ENCODE assay signal across 12 mouse cellular contexts in genomic region chr2:158199281-158199680, GRCm38 (mm10). TPM values are rescaled to one million over a fixed set of nuclear protein-coding genes. Genes with fewer than 3 reads are reported as not detected.
DNase-seq lines count a peak whose midpoint lies in the region; ATAC-seq and TF ChIP-seq lines count a peak whose summit lies in the region.
"Had no signal": no experiment of that assay in that cellular context is flagged by ENCODE, and none has a peak within 500 bp of the region (broad histone marks: within the 10 kb centered on the region; RNA-seq: fewer than 3 reads in every experiment).

No protein-coding gene starts in this region.

- TF ChIP-seq CTCF in midbrain, postnatal 0 days (IDR thresholded peaks at IDR 0.05): no peak

- H3K27ac ChIP-seq in midbrain, embryonic 10.5 days (replicated peaks): 0 out of 2 replicates have a peak overlapping the region, but pooled peaks have one; percentile 28
- no peak overlapping the region for H3K27ac ChIP-seq in midbrain, postnatal 0 days (ENCODE audit: low read depth, low read length)
- H3K27ac ChIP-seq: macrophage had no signal

- H3K4me2 ChIP-seq in midbrain, postnatal 0 days (ENCODE audit: low read depth, low read length, poor library complexity, severe bottlenecking): no peak overlapping the region
- peak overlapping the region; percentile 53 for H3K4me2 ChIP-seq in myocyte (ENCODE audit: low read depth)

- H3K9me3 ChIP-seq in midbrain, embryonic 10.5 days (replicated peaks): no peaks in the 10 kb centered on the region
- H3K9me3 ChIP-seq in midbrain, postnatal 0 days (ENCODE audit: low read length): no peaks in the 10 kb centered on the region

- no peaks in the 10 kb centered on the region for H3K79me2 ChIP-seq in myocyte (ENCODE audit: control insufficient read depth, insufficient read depth)

- DNase-seq in heart, postnatal 25 days (ENCODE audit: low spot score): peak; percentile 44
- no peak for DNase-seq in heart, adult 8-10 months (ENCODE audit: low spot score)
- no peak for DNase-seq in midbrain, embryonic 10.5 days (ENCODE audit: low spot score)
- no peak for DNase-seq in midbrain, postnatal 0 days (ENCODE audit: low spot score)
- peak; percentile 62 for DNase-seq in gastrocnemius, postnatal 14 days
- DNase-seq: heart, postnatal 36 days; thymus, postnatal 36 days had no signal

- H3ac ChIP-seq in myocyte (ENCODE audit: control insufficient read depth, insufficient read length): no peak overlapping the region

- no peak overlapping the region for H3K4me3 ChIP-seq in midbrain, embryonic 10.5 days
- H3K4me3 ChIP-seq in midbrain, postnatal 0 days (ENCODE audit: low read depth, low read length): no peak overlapping the region
- no peak overlapping the region for H3K4me3 ChIP-seq in myocyte

- 72% methylated on average over 3 of the region's 3 CpGs for WGBS in midbrain, embryonic 10.5 days
- WGBS in midbrain, postnatal 0 days: 74% methylated on average over 3 of the region's 3 CpGs

- peaks cover 16% of the 10 kb centered on the region for H3K4me1 ChIP-seq in midbrain, embryonic 10.5 days
- peaks cover 5% of the 10 kb centered on the region; the same call in 1 of the 2 replicates for H3K4me1 ChIP-seq in midbrain, postnatal 0 days (ENCODE audit: insufficient read depth, low read length)

- H3K27me3 ChIP-seq in midbrain, embryonic 10.5 days (ENCODE audit: low read depth, poor library complexity, severe bottlenecking): 0 out of 2 replicates have a peak, but pooled peaks cover 6% of the 10 kb centered on the region
- no peaks in the 10 kb centered on the region for H3K27me3 ChIP-seq in midbrain, postnatal 0 days (ENCODE audit: insufficient read depth, low read length)
- H3K27me3 ChIP-seq in myocyte (ENCODE audit: control insufficient read depth, insufficient read depth, insufficient read length): no peaks in the 10 kb centered on the region

- intact Hi-C loops in heart, postnatal 25 days (cut with DNase I): no loop called here
- intact Hi-C loops in gastrocnemius, postnatal 14 days (cut with DNase I; ENCODE audit: low total_unique reads): no loop called here

- no peak overlapping the region for H3K9ac ChIP-seq in midbrain, postnatal 0 days (replicated peaks; ENCODE audit: low read length, poor library complexity, severe bottlenecking)

- no peaks in the 10 kb centered on the region for H3K36me3 ChIP-seq in midbrain, embryonic 10.5 days
- 0 out of 2 replicates have a peak, but pooled peaks cover 3% of the 10 kb centered on the region for H3K36me3 ChIP-seq in midbrain, postnatal 0 days (ENCODE audit: insufficient read depth, low read length)
- no peaks in the 10 kb centered on the region for H3K36me3 ChIP-seq in myocyte (ENCODE audit: control insufficient read depth, insufficient read depth)

- no peak for TF ChIP-seq POLR2A in myocyte (IDR thresholded peaks at IDR 0.05; ENCODE audit: insufficient read length, low read depth)

- no peak for ATAC-seq in midbrain, postnatal 0 days (ENCODE audit: low FRiP score)
- ATAC-seq in erythroblast, adult 5-6 weeks (replicated peaks; ENCODE audit: low FRiP score, poor library complexity, severe bottlenecking): no peak

TF ChIP-seq in myocyte, 11 proteins besides CTCF, POLR2A, EP300 and RAD21:
- TF ChIP-seq REST (IDR thresholded peaks at IDR 0.05; ENCODE audit: insufficient read depth, insufficient read length) (no peak), MAX (IDR thresholded peaks at IDR 0.05; ENCODE audit: low read depth) (no peak), TCF12 (IDR thresholded peaks at IDR 0.05; ENCODE audit: insufficient read depth, poor library complexity, severe bottlenecking) (peak; percentile 74), MYOD1 (IDR thresholded peaks at IDR 0.05; ENCODE audit: control insufficient read depth in 1 of 3, insufficient read length in 2 of 3, low read depth in 2 of 3) (peak; percentile 14 to 96 (median 89)), MYOG (IDR thresholded peaks at IDR 0.05; ENCODE audit: control insufficient read depth in 1 of 3, insufficient read depth in 1 of 3, insufficient read length in 2 of 3, low read depth in 2 of 3) (peak; percentile 78 to 96 (median 92)), USF1 (IDR thresholded peaks at IDR 0.05; ENCODE audit: low read depth) (no peak), CEBPB (IDR thresholded peaks at IDR 0.05; ENCODE audit: insufficient read depth, poor library complexity, severe bottlenecking) (no peak), TCF3 (IDR thresholded peaks at IDR 0.05; ENCODE audit: insufficient read length, low read depth) (peak; percentile 68)

RNA-seq across cellular contexts. Expression of gene D630003M21Rik, which starts 29.7 kb away (rescaled TPM):
- 1 to 10 TPM; 6.3 to 8.0 TPM for total RNA-seq in heart, postnatal 25 days (2021)
- 1 to 10 TPM; 4.7 to 6.3 (median 5.5) TPM for total RNA-seq in heart, adult 8-10 months (2022)
- 2.3 and 3.1 TPM in 2 replicates for polyA plus RNA-seq in midbrain, embryonic 10.5 days (2016; fragmentation: Nextera tagmentation; extraction: Ambion mirVana)
- 4.6 and 5.5 TPM in 2 replicates for total RNA-seq in midbrain, postnatal 0 days (2014; rRNA removed)
- 1.1 and 1.5 TPM in 2 replicates for polyA plus RNA-seq in midbrain, postnatal 0 days (2015; fragmentation: Nextera tagmentation; extraction: Ambion mirVana)
- 1 to 10 TPM; 3.3 to 4.2 TPM for total RNA-seq in gastrocnemius, postnatal 14 days (2021)
- polyA plus RNA-seq in myocyte (2012; fragmentation: generic; extraction: Trizol): 0.25 TPM
- total RNA-seq in erythroblast, adult 5-6 weeks (2015; ENCODE audit: low replicate concordance): not detected in 2 replicates
- not detected in 2 replicates for total RNA-seq in erythroblast, adult 5-6 weeks (2017; ENCODE audit: low replicate concordance)
- total RNA-seq: common myeloid progenitor, adult 5-6 weeks had no signal
- polyA plus RNA-seq: macrophage had no signal

RNA-seq across cellular contexts. Expression of gene Tgm2, which starts 53.0 kb away (rescaled TPM):
- total RNA-seq in heart, postnatal 25 days (2021): 100 to 1,000 TPM; 238 to 253 TPM
- total RNA-seq in heart, adult 8-10 months (2022): 100 to 1,000 TPM; 211 to 296 (median 238) TPM
- 9.0 and 10.0 TPM in 2 replicates for polyA plus RNA-seq in midbrain, embryonic 10.5 days (2016; fragmentation: Nextera tagmentation; extraction: Ambion mirVana)
- total RNA-seq in midbrain, postnatal 0 days (2014; rRNA removed): 13.3 and 16.0 TPM in 2 replicates
- polyA plus RNA-seq in midbrain, postnatal 0 days (2015; fragmentation: Nextera tagmentation; extraction: Ambion mirVana): 6.8 and 8.6 TPM in 2 replicates
- total RNA-seq in gastrocnemius, postnatal 14 days (2021): 10 to 100 TPM; 48.4 to 50.2 TPM
- 61.0 TPM for polyA plus RNA-seq in myocyte (2012; fragmentation: generic; extraction: Trizol)
- total RNA-seq in erythroblast, adult 5-6 weeks (2015; ENCODE audit: low replicate concordance): 2.1 and 3.8 TPM in 2 replicates
- total RNA-seq in erythroblast, adult 5-6 weeks (2017; ENCODE audit: low replicate concordance): 6.6 and 9.6 TPM in 2 replicates

RNA-seq across cellular contexts. Expression of gene Bpi, which starts 58.6 kb away (rescaled TPM):
- total RNA-seq in heart, postnatal 25 days (2021): not detected
- not detected for total RNA-seq in heart, adult 8-10 months (2022)
- not detected in 2 replicates for polyA plus RNA-seq in midbrain, embryonic 10.5 days (2016; fragmentation: Nextera tagmentation; extraction: Ambion mirVana)
- 0.22 TPM in 1 of 2 replicates, not detected in the other for total RNA-seq in midbrain, postnatal 0 days (2014; rRNA removed)
- polyA plus RNA-seq in midbrain, postnatal 0 days (2015; fragmentation: Nextera tagmentation; extraction: Ambion mirVana): not detected in 2 replicates
- not detected for total RNA-seq in gastrocnemius, postnatal 14 days (2021)
- not detected for polyA plus RNA-seq in myocyte (2012; fragmentation: generic; extraction: Trizol)
- total RNA-seq in erythroblast, adult 5-6 weeks (2015; ENCODE audit: low replicate concordance): not detected in 2 replicates
- total RNA-seq in erythroblast, adult 5-6 weeks (2017; ENCODE audit: low replicate concordance): not detected in 2 replicates
- total RNA-seq: common myeloid progenitor, adult 5-6 weeks; heart, postnatal 36 days; left cerebral cortex, postnatal 14 days had no signal
- polyA plus RNA-seq: macrophage had no signal

Comparison
In these comparisons a context has a peak if more than half of its experiments do, and no peak if none do; other contexts are left out.
1. DNase-seq: peak in heart, postnatal 25 days (single experiment) and gastrocnemius, postnatal 14 days (single experiment); none in heart, adult 8-10 months (single experiment), midbrain, embryonic 10.5 days (single experiment) and midbrain, postnatal 0 days (single experiment).
2. RNA of gene Tgm2, which starts 53.0 kb away (total RNA-seq): 238 to 253 TPM in heart, postnatal 25 days and 211 to 296 TPM in heart, adult 8-10 months; 48.4 to 50.2 TPM in gastrocnemius, postnatal 14 days, 13.3 to 16.0 TPM in midbrain, postnatal 0 days and 2.1 to 9.6 TPM in erythroblast, adult 5-6 weeks; every median in the first group is over 4 times any median in the second.